Mouse (Mus musculus) lung, embryonic 16.5 days (tissue): ENCODE measurements at regions not wholly inside any gene's neighbourhood (a gene's known extent, or its start where the extent isn't known, plus 50 kb on each side); places are given as distances from the start of the nearest gene placed in this dataset.

ENCODE experiments used
- ATAC-seq: fragments of 200-750 bp; cut with Nextera tagmentation; 2 replicates; pipeline ENCODE4 v1.8.0; 2017; ENCODE audit warnings: low read depth, mild to moderate bottlenecking, moderate library complexity
- H3K27ac ChIP-seq: fragments of 300-500 bp; sonication (generic); 2 replicates; pipeline ENCODE4 v1.5.1; 2014; ENCODE audit warnings: mild to moderate bottlenecking, control low read depth, low read length
- H3K27me3 ChIP-seq: fragments of 300-500 bp; sonication (generic); 2 replicates; pipeline ENCODE4 v1.6.1; 2014; ENCODE audit warnings: low read depth, low read length, mixed read lengths; ENCODE audit not compliant: control insufficient read depth, insufficient read depth
- H3K36me3 ChIP-seq: fragments of 300-500 bp; sonication (generic); 2 replicates; pipeline ENCODE4 v1.6.1; 2014; ENCODE audit warnings: low read length; ENCODE audit not compliant: control insufficient read depth, insufficient read depth
- H3K4me1 ChIP-seq: fragments of 300-500 bp; sonication (generic); replicated peaks from 2 replicates; pipeline ENCODE4 v1.6.1; 2014; ENCODE audit warnings: low read length, mixed read lengths; ENCODE audit not compliant: control insufficient read depth, insufficient read depth
- H3K4me2 ChIP-seq: fragments of 300-500 bp; sonication (generic); 2 replicates; pipeline ENCODE4 v1.6.1; 2014; ENCODE audit warnings: low read depth, low read length, control low read depth
- H3K4me3 ChIP-seq: fragments of 300-500 bp; sonication (generic); 2 replicates; pipeline ENCODE4 v1.5.1; 2014; ENCODE audit warnings: mild to moderate bottlenecking, low read length, control low read depth
- H3K9ac ChIP-seq: fragments of 300-500 bp; sonication (generic); 2 replicates; pipeline ENCODE4 v1.6.1; 2014; ENCODE audit warnings: low read length, control low read depth
- H3K9me3 ChIP-seq: fragments of 300-500 bp; sonication (generic); 2 replicates; pipeline ENCODE4 v1.6.1; 2016; ENCODE audit warnings: low read length; ENCODE audit not compliant: control insufficient read depth
- WGBS: fragments of 180-500 bp; shearing (Covaris S2); extraction: QIAGEN DNeasy Blood & Tissue Kit; methylation state at CpG from one replicate; pipeline ENCODE4 v1.1.7; 2014; 5-methylcytosine and 5-hydroxymethylcytosine counted together

- no peak for ATAC-seq
- Histone ChIP-seq H3K4me1 (no peaks in the 10 kb centered on the region), H3K9ac (no peak overlapping the region), H3K9me3 (no peaks in the 10 kb centered on the region), H3K27ac (no peak overlapping the region), H3K27me3 (no peaks in the 10 kb centered on the region; the same call in 1 of the 2 replicates), H3K36me3 (no peaks in the 10 kb centered on the region), H3K4me3 (no peak overlapping the region), H3K4me2 (no peak overlapping the region)
- WGBS = 84% methylated on average over 7 of the region's 7 CpGs
These were observed 127.4 kb downstream of the Tex29 start for GRCm38 (mm10) chr8:11967670-11968069.

- 80% methylated on average over 9 of the region's 9 CpGs for WGBS
- Histone ChIP-seq H3K9me3 (no peaks in the 10 kb centered on the region), H3K27me3 (no peaks in the 10 kb centered on the region; the same call in 1 of the 2 replicates), H3K9ac (no peak overlapping the region), H3K4me1 (no peaks in the 10 kb centered on the region), H3K27ac (no peak overlapping the region), H3K36me3 (no peaks in the 10 kb centered on the region), H3K4me2 (no peak overlapping the region), H3K4me3 (no peak overlapping the region)
- no peak for ATAC-seq
These were observed 130.2 kb downstream of the Tex29 start for GRCm38 (mm10) chr8:11970515-11970914.

GRCm38 (mm10) chr8:11973436-11973835 lies 133.2 kb downstream of the Tex29 start:
- Histone ChIP-seq H3K27ac (no peak overlapping the region), H3K4me2 (no peak overlapping the region), H3K27me3 (no peaks in the 10 kb centered on the region), H3K4me3 (no peak overlapping the region), H3K36me3 (no peaks in the 10 kb centered on the region), H3K9me3 (no peaks in the 10 kb centered on the region), H3K9ac (no peak overlapping the region), H3K4me1 (no peaks in the 10 kb centered on the region)
- 50% methylated on average over 10 of the region's 10 CpGs for WGBS
- no peak for ATAC-seq

GRCm38 (mm10) chr8:11977121-11977520 lies 136.8 kb downstream of the Tex29 start:
- Histone ChIP-seq H3K4me3 (no peak overlapping the region), H3K27me3 (no peaks in the 10 kb centered on the region), H3K4me2 (no peak overlapping the region), H3K4me1 (no peaks in the 10 kb centered on the region), H3K27ac (no peak overlapping the region), H3K9me3 (no peaks in the 10 kb centered on the region), H3K9ac (no peak overlapping the region), H3K36me3 (no peaks in the 10 kb centered on the region)
- WGBS = 53% methylated on average over 9 of the region's 9 CpGs
- ATAC-seq = no peak

- no peak overlapping the region for H3K9ac ChIP-seq
- no peaks in the 10 kb centered on the region for H3K36me3 ChIP-seq
- WGBS = 65% methylated on average over 1 of the region's 1 CpGs
- no peaks in the 10 kb centered on the region for H3K4me1 ChIP-seq
- H3K9me3 ChIP-seq = no peaks in the 10 kb centered on the region
- no peak for ATAC-seq
- no peak overlapping the region for H3K4me2 ChIP-seq
- no peak overlapping the region for H3K4me3 ChIP-seq
- H3K27ac ChIP-seq = no peak overlapping the region
- H3K27me3 ChIP-seq = no peaks in the 10 kb centered on the region
These were observed 138.8 kb downstream of the Tex29 start for GRCm38 (mm10) chr8:11979056-11979455.

GRCm38 (mm10) chr8:11981458-11981857 lies 141.2 kb downstream of the Tex29 start:
- no peaks in the 10 kb centered on the region for H3K27me3 ChIP-seq
- H3K4me1 ChIP-seq = no peaks in the 10 kb centered on the region
- no peak overlapping the region for H3K4me3 ChIP-seq
- H3K27ac ChIP-seq = no peak overlapping the region
- H3K9me3 ChIP-seq = no peaks in the 10 kb centered on the region
- H3K36me3 ChIP-seq = no peaks in the 10 kb centered on the region
- H3K4me2 ChIP-seq = no peak overlapping the region
- no peak for ATAC-seq
- 82% methylated on average over 2 of the region's 2 CpGs for WGBS
- H3K9ac ChIP-seq = no peak overlapping the region

- Histone ChIP-seq H3K27me3 (no peaks in the 10 kb centered on the region), H3K9me3 (no peaks in the 10 kb centered on the region), H3K4me1 (no peaks in the 10 kb centered on the region), H3K4me2 (no peak overlapping the region), H3K36me3 (no peaks in the 10 kb centered on the region), H3K9ac (no peak overlapping the region), H3K4me3 (no peak overlapping the region), H3K27ac (no peak overlapping the region)
- WGBS = 70% methylated on average over 20 of the region's 20 CpGs
- no peak for ATAC-seq
These were observed 149.8 kb downstream of the Tex29 start for GRCm38 (mm10) chr8:11990024-11990423.

GRCm38 (mm10) chr8:11999736-12000458 lies 159.6 kb downstream of the Tex29 start:
- no peak overlapping the region for H3K9ac ChIP-seq
- no peak overlapping the region for H3K27ac ChIP-seq
- H3K27me3 ChIP-seq = peaks cover 18% of the 10 kb centered on the region; the same call in 1 of the 2 replicates
- WGBS = 35% methylated on average over 23 of the region's 23 CpGs
- no peaks in the 10 kb centered on the region for H3K36me3 ChIP-seq
- no peak overlapping the region for H3K4me3 ChIP-seq
- no peak; the same call in 1 of the 2 replicates for ATAC-seq
- no peaks in the 10 kb centered on the region for H3K4me1 ChIP-seq
- H3K9me3 ChIP-seq = no peaks in the 10 kb centered on the region
- no peak overlapping the region for H3K4me2 ChIP-seq

GRCm38 (mm10) chr8:12000459-12000789 lies 160.2 kb downstream of the Tex29 start:
- no peaks in the 10 kb centered on the region for H3K36me3 ChIP-seq
- no peak overlapping the region for H3K27ac ChIP-seq
- no peak for ATAC-seq
- H3K4me1 ChIP-seq = no peaks in the 10 kb centered on the region
- H3K4me2 ChIP-seq = no peak overlapping the region
- 35% methylated on average over 2 of the region's 2 CpGs for WGBS
- H3K4me3 ChIP-seq = no peak overlapping the region
- no peaks in the 10 kb centered on the region for H3K9me3 ChIP-seq
- no peak overlapping the region for H3K9ac ChIP-seq
- H3K27me3 ChIP-seq = peaks cover 18% of the 10 kb centered on the region; the same call in 1 of the 2 replicates

GRCm38 (mm10) chr8:12004241-12004640 lies 164.0 kb downstream of the Tex29 start:
- no peak overlapping the region for H3K9ac ChIP-seq
- no peak overlapping the region for H3K4me2 ChIP-seq
- 89% methylated on average over 7 of the region's 7 CpGs for WGBS
- no peaks in the 10 kb centered on the region for H3K9me3 ChIP-seq
- H3K4me3 ChIP-seq = no peak overlapping the region
- no peak overlapping the region for H3K27ac ChIP-seq
- H3K4me1 ChIP-seq = no peaks in the 10 kb centered on the region
- no peaks in the 10 kb centered on the region for H3K36me3 ChIP-seq
- H3K27me3 ChIP-seq = peaks cover 10% of the 10 kb centered on the region; the same call in 1 of the 2 replicates
- ATAC-seq = no peak
